Mouse (Mus musculus): ENCODE data around the gene Hdac7. TPM values are rescaled to one million over a fixed set of nuclear protein-coding genes. Genes with fewer than 3 reads are reported as not detected.
A peak's percentile ranks its signal among the peaks of the same experiment; 100 is the strongest.
"Not testable (repeated sequence)": the region's sequence is repeated elsewhere in the genome, so short reads cannot be mapped to it uniquely, and the experiment has no call there.

Hdac7 gene
- polyA plus RNA-seq, 1 experiment, result not detected

DNA sequence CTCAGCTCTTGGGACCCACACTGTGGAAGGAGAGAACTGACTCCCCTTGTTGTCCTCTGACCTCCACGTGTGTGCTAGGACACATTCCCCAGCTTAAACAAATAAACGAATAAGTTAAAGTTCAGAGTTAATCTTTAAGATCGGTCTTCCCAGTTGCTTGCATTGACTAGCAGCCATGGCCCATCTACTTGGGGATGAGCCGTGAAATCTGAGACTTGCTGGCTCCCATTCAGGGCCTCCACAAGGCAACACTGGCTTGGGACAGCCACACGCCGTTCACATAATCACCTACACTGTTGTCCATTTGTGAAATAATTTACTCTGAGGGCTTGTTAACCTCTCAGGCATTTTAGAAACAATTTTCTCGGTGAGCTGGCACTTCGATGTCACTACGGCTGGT, 29.4 kb upstream of the Hdac7 start:
- TF ChIP-seq CTCF (IDR thresholded peaks at IDR 0.05; ENCODE audit: insufficient read depth, low read depth, low read length) (no peak), POLR2A (IDR thresholded peaks at IDR 0.05; ENCODE audit: insufficient read depth, low read depth, low read length) (no peak)
- 88% methylated on average over 9 of the region's 9 CpGs for WGBS
- Histone ChIP-seq H3K27ac (ENCODE audit: insufficient read depth, low read depth, low read length) (no peak overlapping the region), H3K4me1 (ENCODE audit: control insufficient read depth, insufficient read depth, low read length) (no peaks in the 10 kb centered on the region), H3K4me3 (ENCODE audit: insufficient read depth, low read depth, low read length) (no peak overlapping the region)

DNA sequence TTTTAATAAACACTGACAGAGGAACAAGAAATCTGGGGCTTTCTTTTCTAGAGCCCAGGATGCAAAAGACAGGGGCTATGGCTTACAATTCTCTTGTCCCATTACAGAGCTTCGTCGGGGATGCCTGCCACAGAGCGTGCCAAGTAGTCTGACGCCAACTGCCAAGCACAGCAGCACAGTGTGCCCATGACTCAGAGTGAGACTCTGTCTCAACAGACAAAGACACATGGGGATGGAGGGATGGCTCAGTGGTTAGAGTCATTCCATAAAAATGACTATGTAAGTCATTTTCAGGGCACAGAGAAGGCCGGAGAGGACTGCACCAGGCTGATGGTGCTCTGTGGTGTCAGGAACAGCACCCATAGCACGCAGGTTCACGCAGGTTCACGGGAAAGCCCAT, 27.9 kb upstream of the Hdac7 start:
- TF ChIP-seq POLR2A (IDR thresholded peaks at IDR 0.05; ENCODE audit: insufficient read depth, low read depth, low read length), result no peak
- no peak for TF ChIP-seq CTCF (IDR thresholded peaks at IDR 0.05; ENCODE audit: insufficient read depth, low read depth, low read length)

DNA sequence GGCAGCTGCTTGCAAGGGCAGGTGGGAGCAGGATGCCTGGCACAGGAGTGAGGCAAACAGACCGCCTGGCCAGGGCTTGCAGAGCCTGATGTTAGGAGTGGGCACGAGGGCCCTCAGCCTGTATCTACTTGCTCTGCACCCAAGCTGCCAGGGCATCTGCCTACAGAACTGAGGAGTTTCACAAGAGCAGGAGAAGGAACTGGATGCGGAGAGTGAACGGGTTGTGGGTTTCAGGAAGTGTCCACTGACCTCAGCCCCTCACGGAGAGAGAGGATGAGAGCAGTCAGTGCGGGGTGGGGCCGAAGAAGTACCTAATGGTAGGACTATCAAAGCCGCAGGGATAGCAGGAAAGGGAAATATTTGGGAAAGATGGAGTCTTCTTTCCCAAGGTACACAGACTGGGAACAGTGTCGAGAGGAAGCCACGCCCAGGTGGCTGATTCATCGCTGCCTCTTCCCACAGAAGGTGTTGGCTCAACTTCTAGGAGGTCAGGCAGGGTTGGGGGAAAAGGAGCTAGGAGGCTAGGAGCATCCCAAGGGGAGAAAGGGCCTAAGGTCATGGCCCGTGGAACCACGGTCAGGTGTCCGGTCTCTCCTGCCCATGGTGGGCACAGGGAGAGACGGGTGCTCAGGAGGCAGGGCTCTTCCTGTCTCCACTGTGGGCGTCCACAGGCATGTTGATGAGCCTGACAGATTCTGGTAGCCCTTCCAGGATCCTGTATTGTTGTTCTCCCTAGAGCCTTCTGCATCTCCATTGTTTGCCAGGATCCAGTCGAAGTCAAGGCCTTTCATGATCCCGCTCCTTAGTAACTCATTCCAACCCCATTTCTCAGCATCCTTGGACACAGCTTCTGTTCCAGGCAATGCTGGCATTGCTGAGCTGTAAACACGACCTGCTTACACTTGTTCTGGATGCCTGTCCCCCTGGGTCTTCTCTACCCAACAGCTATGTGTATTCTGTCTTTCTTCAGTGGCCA, 27.0 kb upstream of the Hdac7 start:
- no peak overlapping the region for H3K4me3 ChIP-seq (ENCODE audit: insufficient read depth, low read depth, low read length)
- 82% methylated on average over 19 of the region's 19 CpGs for WGBS
- TF ChIP-seq POLR2A (IDR thresholded peaks at IDR 0.05; ENCODE audit: insufficient read depth, low read depth, low read length), result no peak
- no peak for TF ChIP-seq CTCF (IDR thresholded peaks at IDR 0.05; ENCODE audit: insufficient read depth, low read depth, low read length)
- no peak overlapping the region for H3K27ac ChIP-seq (ENCODE audit: insufficient read depth, low read depth, low read length)
- H3K4me1 ChIP-seq (ENCODE audit: control insufficient read depth, insufficient read depth, low read length), result no peaks in the 10 kb centered on the region

More for the DNA sequence above, 27.9 kb upstream of the Hdac7 start:
- 82% methylated on average over 8 of the region's 8 CpGs for WGBS
- no peak overlapping the region for H3K27ac ChIP-seq (ENCODE audit: insufficient read depth, low read depth, low read length)
- H3K4me1 ChIP-seq (ENCODE audit: control insufficient read depth, insufficient read depth, low read length), result no peaks in the 10 kb centered on the region
- H3K4me3 ChIP-seq (ENCODE audit: insufficient read depth, low read depth, low read length), result no peak overlapping the region

DNA sequence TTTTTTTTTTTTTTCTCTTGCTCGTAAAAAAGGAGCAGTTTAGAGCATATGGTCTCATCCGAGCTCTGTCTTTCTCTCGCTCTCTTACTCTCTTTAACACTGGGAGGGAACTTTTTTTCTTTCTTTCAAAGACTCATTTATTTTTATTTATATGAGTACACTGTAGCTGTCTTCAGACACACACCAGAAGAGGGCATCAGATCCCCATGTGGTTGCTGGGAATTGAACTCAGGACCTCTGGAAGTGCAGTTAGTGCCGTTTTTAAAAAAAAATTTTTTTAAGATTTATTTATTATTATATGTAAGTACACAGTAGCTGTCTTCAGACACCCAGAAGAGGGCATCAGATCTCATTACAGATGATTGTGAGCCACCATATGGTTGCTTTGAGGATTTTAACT, 25.8 kb upstream of the Hdac7 start:
- H3K4me1 ChIP-seq (ENCODE audit: control insufficient read depth, insufficient read depth, low read length); H3K27ac ChIP-seq (ENCODE audit: insufficient read depth, low read depth, low read length); H3K4me3 ChIP-seq (ENCODE audit: insufficient read depth, low read depth, low read length): not testable (repeated sequence)
- 77% methylated on average over 4 of the region's 4 CpGs for WGBS

DNA sequence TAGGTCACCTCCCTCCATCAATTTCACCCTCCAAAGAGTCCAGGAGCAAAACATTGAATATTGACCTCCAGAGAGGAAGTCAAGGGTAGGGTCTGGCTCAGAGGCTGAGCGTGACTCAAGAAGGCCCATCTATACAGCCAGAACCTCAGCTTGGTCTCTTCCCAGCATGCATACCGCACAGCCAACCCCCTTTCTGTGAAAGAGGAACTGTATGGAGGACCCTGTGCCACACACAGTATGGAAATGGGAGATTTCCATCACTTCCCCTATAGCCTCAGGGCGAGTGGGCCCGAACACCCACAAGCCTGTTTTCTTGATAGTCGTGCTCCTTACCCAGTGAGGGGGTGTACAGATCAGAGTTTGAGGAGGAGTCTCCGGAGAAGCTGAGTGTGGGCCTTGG, 24.7 kb upstream of the Hdac7 start:
- H3K4me1 ChIP-seq (ENCODE audit: control insufficient read depth, insufficient read depth, low read length), result no peaks in the 10 kb centered on the region
- no peak overlapping the region for H3K4me3 ChIP-seq (ENCODE audit: insufficient read depth, low read depth, low read length)
- TF ChIP-seq CTCF (IDR thresholded peaks at IDR 0.05; ENCODE audit: insufficient read depth, low read depth, low read length) (no peak), POLR2A (IDR thresholded peaks at IDR 0.05; ENCODE audit: insufficient read depth, low read depth, low read length) (no peak)
- H3K27ac ChIP-seq (ENCODE audit: insufficient read depth, low read depth, low read length), result no peak overlapping the region
- 81% methylated on average over 6 of the region's 6 CpGs for WGBS

DNA sequence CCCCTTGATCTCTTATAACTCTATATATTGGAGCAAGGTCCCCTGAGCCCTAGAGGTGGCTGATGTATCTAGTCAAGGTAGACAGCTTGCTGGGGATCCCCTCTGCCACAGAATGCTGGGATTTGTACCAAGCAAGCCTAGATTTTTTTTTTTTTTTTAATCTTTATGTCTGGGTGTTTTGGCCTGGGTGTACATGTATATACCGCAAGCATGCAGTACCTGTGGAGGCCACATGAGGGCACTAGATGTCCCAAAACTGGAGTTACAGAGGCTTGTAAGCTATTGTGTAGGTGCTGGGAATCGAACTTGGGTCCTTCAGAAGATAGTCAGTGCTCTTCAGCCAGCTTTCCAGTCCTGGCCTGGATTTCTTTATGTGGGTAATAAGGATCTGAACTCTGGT, 21.7 kb upstream of the Hdac7 start:
- H3K4me1 ChIP-seq (ENCODE audit: control insufficient read depth, insufficient read depth, low read length), result peaks cover 7% of the 10 kb centered on the region
- TF ChIP-seq CTCF (IDR thresholded peaks at IDR 0.05; ENCODE audit: insufficient read depth, low read depth, low read length) (no peak), POLR2A (IDR thresholded peaks at IDR 0.05; ENCODE audit: insufficient read depth, low read depth, low read length) (no peak)
- 100% methylated on average over 2 of the region's 2 CpGs for WGBS
- no peak overlapping the region for H3K27ac ChIP-seq (ENCODE audit: insufficient read depth, low read depth, low read length)
- H3K4me3 ChIP-seq (ENCODE audit: insufficient read depth, low read depth, low read length), result no peak overlapping the region

DNA sequence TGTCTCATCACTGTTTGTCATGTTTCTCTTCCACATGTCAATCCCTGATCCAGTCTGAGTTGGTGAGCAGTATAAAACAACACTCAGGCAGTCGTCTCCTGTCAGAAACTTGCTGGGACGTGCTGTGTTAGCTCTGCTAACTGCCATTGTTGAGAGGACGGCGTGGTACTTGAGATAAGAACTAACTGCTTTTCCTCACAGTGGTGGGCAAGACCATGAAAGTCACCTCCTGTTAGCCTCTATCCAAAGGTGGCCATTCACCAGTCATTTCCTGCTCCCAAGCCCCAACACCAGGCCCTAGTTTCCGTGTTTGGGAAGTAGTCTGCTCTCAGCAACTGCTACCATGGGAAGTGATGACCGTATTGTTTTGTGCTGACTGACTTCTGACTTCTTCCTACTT, 20.9 kb upstream of the Hdac7 start:
- TF ChIP-seq POLR2A (IDR thresholded peaks at IDR 0.05; ENCODE audit: insufficient read depth, low read depth, low read length) (no peak), CTCF (IDR thresholded peaks at IDR 0.05; ENCODE audit: insufficient read depth, low read depth, low read length) (no peak)
- H3K4me1 ChIP-seq (ENCODE audit: control insufficient read depth, insufficient read depth, low read length), result peaks cover 7% of the 10 kb centered on the region
- no peak overlapping the region for H3K4me3 ChIP-seq (ENCODE audit: insufficient read depth, low read depth, low read length)
- H3K27ac ChIP-seq (ENCODE audit: insufficient read depth, low read depth, low read length), result no peak overlapping the region
- WGBS, result 87% methylated on average over 6 of the region's 6 CpGs

DNA sequence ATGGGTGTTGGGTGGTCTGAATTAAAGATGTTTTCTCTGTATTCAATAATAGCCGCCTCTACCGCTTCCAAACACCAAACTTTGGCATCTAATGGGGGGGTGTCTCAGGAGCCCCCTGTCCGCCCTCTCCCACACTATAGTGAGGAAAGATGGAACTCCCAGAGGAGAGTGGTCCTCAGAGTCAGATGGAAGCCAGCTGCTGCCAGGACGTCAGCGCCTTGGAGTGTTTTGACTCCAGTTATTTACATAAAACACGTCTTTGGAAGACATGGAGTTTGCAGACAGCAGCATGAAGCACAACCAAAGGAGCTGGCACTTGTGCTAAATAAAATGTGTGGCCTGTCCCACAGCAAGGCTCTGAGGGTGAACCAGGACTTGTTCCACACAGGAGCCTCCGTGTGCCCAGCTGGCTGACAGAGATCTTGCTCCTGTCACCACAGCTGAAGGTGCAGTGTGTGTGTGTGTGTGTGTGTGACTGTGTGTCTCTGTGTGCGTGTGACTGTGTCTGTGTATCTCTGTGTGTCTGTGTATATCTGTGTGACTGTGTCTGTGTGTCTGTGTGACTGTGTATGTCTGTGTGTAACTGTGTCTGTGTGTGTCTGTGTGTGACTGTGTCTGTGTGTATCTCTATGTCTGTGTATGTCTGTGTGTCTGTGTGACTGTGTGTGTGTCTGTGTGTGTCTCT, 20.2 kb upstream of the Hdac7 start:
- no peak overlapping the region for H3K4me3 ChIP-seq (ENCODE audit: insufficient read depth, low read depth, low read length)
- TF ChIP-seq POLR2A (IDR thresholded peaks at IDR 0.05; ENCODE audit: insufficient read depth, low read depth, low read length) (no peak), CTCF (IDR thresholded peaks at IDR 0.05; ENCODE audit: insufficient read depth, low read depth, low read length) (no peak)
- WGBS, result 76% methylated on average over 8 of the region's 8 CpGs
- no peak overlapping the region for H3K27ac ChIP-seq (ENCODE audit: insufficient read depth, low read depth, low read length)
- H3K4me1 ChIP-seq (ENCODE audit: control insufficient read depth, insufficient read depth, low read length), result peaks cover 7% of the 10 kb centered on the region

DNA sequence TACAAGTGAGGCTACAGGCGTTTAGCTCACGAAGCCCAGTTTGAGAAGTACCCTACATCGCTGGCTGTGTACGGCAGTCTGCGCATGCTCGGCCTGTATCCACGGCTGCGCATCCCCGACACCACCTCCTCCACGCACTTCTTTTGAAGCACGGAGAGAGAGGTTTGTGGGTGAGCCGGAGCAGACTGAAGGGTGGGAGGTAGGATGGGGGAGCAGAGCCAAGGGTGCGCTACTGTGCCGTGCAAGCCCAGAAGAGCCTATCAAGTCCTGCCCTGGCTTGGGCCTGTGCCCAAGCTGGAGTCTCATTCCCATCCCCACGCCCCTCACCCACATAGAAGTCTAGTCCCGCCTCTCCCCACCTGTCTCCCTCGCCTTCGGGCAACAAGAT, 19.2 kb upstream of the Hdac7 start:
- WGBS, result 60% methylated on average over 18 of the region's 18 CpGs
- Histone ChIP-seq H3K4me1 (ENCODE audit: control insufficient read depth, insufficient read depth, low read length) (peaks cover 7% of the 10 kb centered on the region), H3K27ac (ENCODE audit: insufficient read depth, low read depth, low read length) (no peak overlapping the region), H3K4me3 (ENCODE audit: insufficient read depth, low read depth, low read length) (peak overlapping the region; percentile 23; the same call in 1 of the 2 replicates)
- TF ChIP-seq CTCF (IDR thresholded peaks at IDR 0.05; ENCODE audit: insufficient read depth, low read depth, low read length) (no peak), POLR2A (IDR thresholded peaks at IDR 0.05; ENCODE audit: insufficient read depth, low read depth, low read length) (no peak)

Measured in olfactory bulb, adult 2 months (tissue).